Mouse (Mus musculus) urinary bladder, postnatal 25 days (tissue): Measurements from ENCODE around the gene Zbtb45.

Experiments
- DNase-seq: peaks from one replicate; pipeline ENCODE4 v3.0.0; 2022; ENCODE audit warnings: low spot score

Zbtb45 gene

DNA sequence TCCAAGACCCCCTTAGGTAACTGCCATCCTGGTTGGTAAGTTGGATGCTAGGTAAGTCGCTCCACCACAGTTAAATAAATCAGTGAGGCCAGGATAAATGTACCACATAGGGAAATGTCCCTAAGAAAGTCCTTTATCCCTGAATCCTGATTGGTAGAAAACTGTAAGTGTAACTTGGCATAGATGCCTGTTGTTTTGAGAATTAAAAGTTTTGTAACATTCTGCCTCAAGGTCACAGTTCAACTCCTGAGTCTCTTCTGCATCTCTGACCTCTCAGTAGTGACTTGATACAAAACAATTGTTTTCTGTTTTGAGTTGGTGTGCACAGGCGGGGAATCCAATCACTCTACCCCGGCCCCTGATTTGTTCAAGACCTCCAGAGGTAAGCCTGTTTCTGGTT is 11.0 kb downstream of the Zbtb45 start, which contains the start of gene Trim28:
Gene Trim28, plus strand, starts transcription at position 264 of the 400 bp plus-strand sequence.
- no peak for DNase-seq

DNA sequence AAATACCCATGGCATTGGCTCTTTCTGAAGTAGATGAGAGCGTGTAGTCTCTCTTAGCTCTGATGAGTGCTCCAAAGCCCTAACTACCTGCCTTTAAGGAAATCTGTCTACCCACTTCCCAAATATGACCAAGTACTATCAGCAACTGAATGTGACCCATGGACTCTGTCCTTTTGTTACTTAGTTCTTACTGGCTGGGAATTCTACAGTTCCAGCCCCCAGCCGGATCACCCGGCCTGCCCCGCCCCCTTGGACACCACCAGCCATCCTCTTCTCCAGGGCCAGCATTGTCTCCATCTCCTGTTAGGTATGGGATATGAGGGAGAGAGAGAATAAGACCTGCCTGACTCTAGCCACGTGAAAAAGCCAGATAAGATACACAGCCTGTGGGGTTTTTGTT is 11.8 kb downstream of the Zbtb45 start, which contains the start of gene Slc27a5:
Gene Slc27a5, minus strand, starts transcription at position 140 of the 400 bp plus-strand sequence.
- no peak for DNase-seq

GRCm38 (mm10) chr7:12997230-12997629 is 12.6 kb downstream of the Zbtb45 start:
- no peak for DNase-seq

DNA sequence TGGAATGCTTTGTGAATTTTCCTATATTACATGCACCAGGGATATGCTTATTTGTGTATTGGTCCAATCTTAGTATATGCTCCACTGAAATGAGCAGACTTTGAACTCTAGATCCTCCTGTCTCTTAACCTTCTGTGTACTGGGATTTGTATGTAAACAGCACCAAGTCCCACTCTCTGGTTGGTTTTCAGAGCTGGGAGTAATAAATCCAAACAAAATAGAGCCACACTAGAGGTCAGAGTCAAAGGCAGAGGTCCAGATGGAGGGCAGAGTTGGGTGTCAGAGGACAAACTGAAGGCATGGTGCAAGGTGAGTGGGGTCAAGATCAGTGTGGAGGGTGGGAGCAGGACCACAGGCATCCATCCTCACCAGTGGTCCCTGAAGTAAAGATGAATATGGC is 14.0 kb downstream of the Zbtb45 start:
- DNase-seq: no peak

DNA sequence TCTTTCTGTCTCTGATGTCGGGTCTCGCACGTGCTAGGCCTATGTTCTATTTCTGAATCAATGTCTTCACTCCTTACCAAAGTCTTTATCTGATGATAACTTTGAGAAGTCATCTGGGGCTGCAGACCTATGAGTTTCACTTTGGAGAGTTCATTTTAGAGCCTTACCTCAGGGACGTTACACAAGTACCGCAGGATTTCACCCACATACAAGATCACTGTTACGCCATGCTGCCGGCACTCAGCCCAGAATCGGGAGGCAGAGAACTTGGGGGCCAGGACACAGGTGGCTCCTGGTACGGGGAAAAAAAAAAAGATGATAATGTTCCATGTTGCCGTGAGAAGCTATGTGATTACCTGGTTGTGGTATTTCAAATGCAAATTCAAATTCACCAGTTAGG is 16.7 kb downstream of the Zbtb45 start:
- no peak for DNase-seq

GRCm38 (mm10) chr7:12992222-12992621 is 17.6 kb downstream of the Zbtb45 start:
- DNase-seq: peak; percentile 29

DNA sequence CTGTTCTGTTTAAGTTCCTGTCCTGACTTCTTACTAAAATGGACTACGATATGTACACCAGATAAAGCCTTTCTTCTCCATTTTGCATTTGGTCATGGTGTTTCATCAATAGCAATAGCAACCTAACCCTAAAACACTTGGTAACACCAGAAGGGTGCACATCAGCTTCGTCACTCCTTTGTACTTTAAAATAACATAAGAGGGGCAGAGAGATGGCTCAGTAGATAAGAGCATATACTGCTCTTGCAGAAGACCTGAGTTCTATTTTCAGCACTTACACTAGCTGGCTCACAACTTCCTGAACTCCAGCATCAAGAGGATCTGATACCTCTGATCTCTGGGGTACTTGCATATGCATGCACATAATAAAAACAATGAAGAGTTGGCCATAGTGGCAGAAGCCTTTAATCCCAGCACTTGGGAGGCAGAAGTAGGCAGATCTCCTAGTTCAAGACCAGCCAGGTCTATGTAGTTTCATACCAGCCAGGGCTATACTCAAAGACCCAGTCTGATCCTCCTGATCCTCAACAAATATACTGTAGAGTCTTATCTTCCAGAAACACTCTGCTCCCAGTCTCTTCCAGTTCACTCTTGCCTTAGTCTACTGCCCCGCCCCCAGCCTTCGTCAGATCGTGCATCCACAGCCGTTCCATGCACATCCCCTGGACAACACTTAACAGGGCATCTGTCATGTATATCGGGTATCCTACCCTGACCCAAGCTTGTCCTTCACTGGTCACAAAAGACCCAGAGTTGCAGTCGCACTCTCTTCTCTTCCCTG is 22.2 kb downstream of the Zbtb45 start:
- no peak for DNase-seq

- no peak for DNase-seq
These were observed 22.9 kb downstream of the Zbtb45 start for GRCm38 (mm10) chr7:12986906-12987305.

DNA sequence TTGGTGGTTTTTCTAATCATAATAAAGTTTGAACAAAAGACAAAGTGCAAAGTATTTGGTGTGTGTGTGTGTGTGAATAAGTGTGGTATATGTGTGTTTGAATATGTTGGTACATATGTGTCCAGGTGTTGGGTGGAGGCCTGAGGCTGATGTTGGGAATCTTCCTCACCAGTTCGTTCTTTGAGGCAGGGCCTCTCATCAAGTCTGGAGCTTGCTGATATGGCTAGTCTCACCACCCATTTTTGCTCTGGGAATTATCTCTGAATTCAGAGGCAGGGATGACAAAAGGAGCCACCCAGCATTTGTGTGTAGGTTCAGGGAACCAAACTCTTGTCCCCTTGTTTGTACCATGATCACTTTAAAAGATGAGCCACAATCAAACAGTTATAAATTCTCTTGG is 24.1 kb downstream of the Zbtb45 start:
- no peak for DNase-seq

DNA sequence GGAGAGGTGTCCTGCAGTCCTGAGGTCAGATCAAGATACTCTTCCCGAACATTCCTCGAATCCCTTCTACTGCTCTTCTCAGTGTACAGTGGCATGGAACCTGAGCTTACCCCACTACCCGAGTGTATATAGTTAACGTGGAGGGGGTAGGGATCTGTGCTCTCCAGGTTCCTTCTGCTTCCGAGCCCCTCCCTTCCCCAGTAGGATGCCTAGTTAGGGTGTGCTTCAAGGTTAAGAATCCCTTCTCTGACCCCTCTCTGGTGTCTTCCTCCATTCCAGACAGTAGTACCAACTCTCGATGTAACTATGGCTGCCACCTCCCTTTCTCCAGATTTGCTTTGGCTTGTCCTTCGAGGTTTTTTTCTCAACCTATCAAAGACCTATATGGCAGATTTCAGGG is 29.5 kb downstream of the Zbtb45 start:
- DNase-seq: no peak

GRCm38 (mm10) chr7:12979776-12980175 is 30.1 kb downstream of the Zbtb45 start:
- no peak for DNase-seq

- no peak for DNase-seq
These were observed 30.7 kb downstream of the Zbtb45 start for GRCm38 (mm10) chr7:12978931-12979722.

GRCm38 (mm10) chr7:12977682-12978389 is 32.0 kb downstream of the Zbtb45 start, which contains the start of gene Zfp446:
TSS of gene Zfp446 (plus strand) at chr7:12977848.
- peak; percentile 92 for DNase-seq

DNA sequence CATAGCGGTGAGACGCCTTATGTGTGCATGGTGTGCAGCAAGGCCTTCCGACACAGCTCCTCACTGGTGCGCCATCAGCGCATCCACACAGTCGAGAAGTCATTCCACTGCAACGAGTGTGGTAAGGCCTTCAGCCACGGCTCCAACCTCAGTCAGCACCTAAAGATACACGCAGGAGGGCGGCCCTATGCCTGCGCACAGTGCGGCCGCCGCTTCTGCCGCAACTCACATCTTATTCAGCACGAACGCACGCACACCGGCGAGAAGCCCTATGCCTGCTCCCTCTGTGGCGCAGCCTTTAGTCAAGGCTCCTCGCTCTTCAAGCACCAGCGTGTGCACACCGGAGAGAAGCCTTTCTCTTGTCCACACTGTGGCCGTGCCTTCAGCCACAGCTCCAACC is 38.9 kb downstream of the Zbtb45 start:
- DNase-seq: no peak

DNA sequence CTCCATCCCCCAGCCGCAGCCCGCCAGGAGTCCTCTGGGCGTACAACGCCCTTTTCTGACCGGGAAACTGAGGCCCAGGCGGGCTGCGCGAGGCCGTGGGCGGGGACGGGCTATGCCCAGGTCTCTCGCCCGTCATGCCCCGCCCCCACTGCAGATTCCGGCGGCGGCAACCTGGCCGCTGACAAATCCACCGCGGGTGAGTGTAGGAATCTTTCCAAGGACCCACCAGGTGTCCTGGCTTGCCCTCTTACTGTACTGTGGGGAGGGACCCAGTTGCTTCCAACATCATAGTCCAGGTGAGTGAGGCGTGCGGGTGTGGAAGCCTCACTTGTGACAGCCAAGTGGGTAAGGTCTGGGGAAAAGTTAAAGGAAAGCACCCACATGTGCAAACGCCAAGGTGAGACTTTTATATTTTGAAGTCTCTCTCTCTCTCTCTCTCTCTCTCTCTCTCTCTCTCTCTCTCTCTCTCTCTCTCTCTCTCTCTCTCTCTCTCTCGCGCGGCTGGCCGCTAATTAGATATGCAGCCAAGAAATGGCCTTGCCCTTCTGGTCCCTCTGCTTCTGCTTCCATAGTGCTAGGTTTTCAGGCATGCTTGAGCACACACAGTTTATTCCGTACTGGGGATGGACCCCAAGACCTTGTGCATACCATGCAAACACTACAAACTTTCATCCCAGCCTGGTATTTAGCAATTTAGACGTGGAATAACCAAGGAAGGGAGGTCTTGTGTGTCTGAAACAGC is 43.6 kb downstream of the Zbtb45 start:
- peak; percentile 67 for DNase-seq

- peak; percentile 78 for DNase-seq
These were observed 44.1 kb downstream of the Zbtb45 start, which contains the start of gene Zfp324 for GRCm38 (mm10) chr7:12965678-12966091. TSS of gene Zfp324 (plus strand) at chr7:12965838.

GRCm38 (mm10) chr7:12961511-12962141 is 48.2 kb downstream of the Zbtb45 start:
- peak; percentile 20 for DNase-seq

DNA sequence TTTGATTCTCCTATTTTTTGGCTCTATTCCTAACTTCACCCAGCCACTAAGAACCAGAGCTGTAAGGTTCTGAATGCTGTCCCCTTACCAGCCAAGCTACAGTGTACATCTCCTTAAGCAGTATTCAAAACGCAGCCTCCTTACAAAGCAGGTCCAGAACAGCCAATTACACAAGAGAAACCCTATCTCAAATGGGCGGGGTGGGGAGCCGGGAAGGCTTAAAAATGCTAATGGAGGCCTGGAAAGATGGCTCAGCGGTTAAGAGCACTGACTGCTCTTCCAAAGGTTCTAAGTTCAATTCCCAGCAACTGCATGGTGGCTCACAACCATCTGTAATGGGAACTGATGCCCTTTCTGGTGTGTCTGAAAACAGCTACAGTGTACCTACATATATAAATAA is 50.1 kb downstream of the Zbtb45 start:
- no peak for DNase-seq

GRCm38 (mm10) chr7:12958948-12959347 is 50.9 kb downstream of the Zbtb45 start:
- DNase-seq: no peak

DNA sequence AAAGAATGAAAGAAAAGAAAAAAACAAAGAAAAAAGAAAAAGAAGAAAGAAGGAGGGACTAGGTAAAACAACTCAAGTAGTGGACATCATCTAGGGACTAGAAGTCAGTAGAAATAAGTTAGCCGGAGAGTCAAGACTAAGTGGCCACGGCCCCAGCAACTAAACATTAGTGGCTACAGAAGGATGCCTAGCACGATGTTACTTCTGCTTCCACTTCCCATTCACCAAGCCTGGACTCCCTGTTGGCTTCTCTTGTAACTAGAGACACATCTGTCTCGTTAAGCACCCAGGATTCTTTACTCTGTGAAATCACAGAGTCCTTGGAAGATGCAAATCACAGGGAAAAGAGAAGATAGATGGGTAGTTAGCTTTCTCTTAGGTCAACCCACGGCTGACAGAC is 52.3 kb downstream of the Zbtb45 start:
- no peak for DNase-seq

DNA sequence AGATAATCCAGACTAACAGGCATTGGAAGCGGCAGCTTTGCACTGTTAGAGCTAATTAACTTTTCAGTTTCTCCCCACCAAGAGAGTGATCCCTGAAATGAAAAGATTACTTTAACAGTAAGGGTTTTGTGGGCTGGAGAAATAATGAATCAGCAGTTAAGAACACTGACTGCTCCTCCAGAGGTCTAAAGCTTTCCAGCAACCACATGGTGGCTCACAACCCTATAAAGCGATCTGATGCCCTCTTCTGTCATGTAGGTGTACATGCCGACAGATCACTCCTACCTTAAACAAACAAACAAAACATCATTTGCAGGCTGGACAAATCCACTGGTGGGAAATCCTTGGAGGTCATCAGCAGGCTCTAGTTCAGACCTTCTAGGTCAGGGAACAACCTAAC is 54.9 kb downstream of the Zbtb45 start:
- DNase-seq: no peak
